Comparison of ENCODE assay signal across 13 mouse cellular contexts in genomic region chr17:26501826-26502225, GRCm38 (mm10). TPM values are rescaled to one million over a fixed set of nuclear protein-coding genes. Genes with fewer than 3 reads are reported as not detected.
A peak's percentile ranks its signal among the peaks of the same experiment; 100 is the strongest.
DNase-seq lines count a peak whose midpoint lies in the region; ATAC-seq and TF ChIP-seq lines count a peak whose summit lies in the region.
"Had no signal": no experiment of that assay in that cellular context is flagged by ENCODE, and none has a peak within 500 bp of the region (broad histone marks: within the 10 kb centered on the region; RNA-seq: fewer than 3 reads in every experiment).

No protein-coding gene starts in this region.

- peaks cover 30% of the 10 kb centered on the region for H3K4me1 ChIP-seq in kidney, adult 2 months (ENCODE audit: control insufficient read depth, insufficient read depth, low read length)
- peaks cover 44% of the 10 kb centered on the region for H3K4me1 ChIP-seq in kidney, embryonic 15.5 days
- H3K4me1 ChIP-seq in embryonic facial prominence, embryonic 10.5 days = peaks cover 49% of the 10 kb centered on the region
- peaks cover 43% of the 10 kb centered on the region for H3K4me1 ChIP-seq in midbrain, embryonic 14.5 days (ENCODE audit: control insufficient read depth, insufficient read depth, low read length)

- H3K27ac ChIP-seq in kidney, adult 2 months (ENCODE audit: insufficient read depth, low read depth, low read length) = 0 out of 2 replicates have a peak overlapping the region, but pooled peaks have one; percentile 91
- H3K27ac ChIP-seq in kidney, embryonic 15.5 days = no peak overlapping the region
- H3K27ac ChIP-seq in embryonic facial prominence, embryonic 10.5 days (replicated peaks) = peak overlapping the region; percentile 90
- peak overlapping the region; percentile 94; the same call in 1 of the 2 replicates for H3K27ac ChIP-seq in midbrain, embryonic 14.5 days (replicated peaks; ENCODE audit: low read depth, low read length)

- H3K36me3 ChIP-seq in kidney, adult 2 months (ENCODE audit: control insufficient read depth, insufficient read depth, low read length) = peaks cover 11% of the 10 kb centered on the region
- peaks cover 9% of the 10 kb centered on the region; the same call in 1 of the 2 replicates for H3K36me3 ChIP-seq in kidney, embryonic 15.5 days
- peaks cover 19% of the 10 kb centered on the region for H3K36me3 ChIP-seq in embryonic facial prominence, embryonic 10.5 days (replicated peaks)
- peaks cover 6% of the 10 kb centered on the region; the same call in 1 of the 2 replicates for H3K36me3 ChIP-seq in midbrain, embryonic 14.5 days (ENCODE audit: control insufficient read depth, insufficient read depth, low read length)

- no peak for TF ChIP-seq CTCF in kidney, adult 2 months (conservative IDR thresholded peaks at IDR 0.05; ENCODE audit: insufficient read depth, insufficient read length, low read depth, low read length)

- no peak overlapping the region for H3K4me2 ChIP-seq in kidney, embryonic 15.5 days
- H3K4me2 ChIP-seq in midbrain, embryonic 14.5 days (ENCODE audit: low read length) = no peak overlapping the region

- no peak overlapping the region for H3K9ac ChIP-seq in kidney, embryonic 15.5 days
- no peak overlapping the region for H3K9ac ChIP-seq in midbrain, embryonic 14.5 days (replicated peaks; ENCODE audit: low read length)
- H3K9ac ChIP-seq: limb, embryonic 13.5 days had no signal

- H3K4me3 ChIP-seq in kidney, adult 2 months (ENCODE audit: insufficient read depth, low read depth, low read length) = no peak overlapping the region
- no peak overlapping the region for H3K4me3 ChIP-seq in kidney, embryonic 15.5 days (replicated peaks)
- H3K4me3 ChIP-seq in embryonic facial prominence, embryonic 10.5 days = no peak overlapping the region
- no peak overlapping the region for H3K4me3 ChIP-seq in midbrain, embryonic 14.5 days (replicated peaks; ENCODE audit: low read depth, low read length)
- H3K4me3 ChIP-seq: limb, embryonic 13.5 days had no signal

- WGBS in kidney, adult 2 months = 88% methylated on average over 5 of the region's 5 CpGs
- 93% methylated on average over 5 of the region's 5 CpGs for WGBS in kidney, embryonic 15.5 days
- WGBS in embryonic facial prominence, embryonic 10.5 days = 89% methylated on average over 5 of the region's 5 CpGs
- 87% methylated on average over 5 of the region's 5 CpGs for WGBS in midbrain, embryonic 14.5 days

- no peaks in the 10 kb centered on the region for H3K9me3 ChIP-seq in kidney, embryonic 15.5 days (replicated peaks)
- no peaks in the 10 kb centered on the region for H3K9me3 ChIP-seq in embryonic facial prominence, embryonic 10.5 days
- no peaks in the 10 kb centered on the region for H3K9me3 ChIP-seq in midbrain, embryonic 14.5 days (ENCODE audit: control insufficient read depth, low read length)
- H3K9me3 ChIP-seq: limb, embryonic 13.5 days had no signal

- ATAC-seq in kidney, embryonic 15.5 days (replicated peaks; ENCODE audit: low FRiP score) = no peak
- ATAC-seq in midbrain, embryonic 14.5 days (ENCODE audit: low FRiP score, low TSS enrichment) = no peak
- ATAC-seq: Patski had no signal

- TF ChIP-seq POLR2A in kidney, adult 2 months (IDR thresholded peaks at IDR 0.05; ENCODE audit: low read depth, low read length) = no peak

- peak; percentile 47 for DNase-seq in cerebellum, adult 11-12 months
- DNase-seq in cerebellum, adult 9-10 months = no peak
- DNase-seq in kidney, adult 2 months = no peak
- no peak for DNase-seq in embryonic facial prominence, embryonic 10.5 days (ENCODE audit: low spot score)
- no peak for DNase-seq in midbrain, embryonic 14.5 days
- DNase-seq in cerebellum, postnatal 25 days = no peak
- DNase-seq in frontal cortex, postnatal 36 days (ENCODE audit: low spot score in 2 of 2) = no peak
- DNase-seq: cerebellum, postnatal 14 days; gastrocnemius, postnatal 25 days; right cerebral cortex, postnatal 4 days had no signal

- no peaks in the 10 kb centered on the region for H3K27me3 ChIP-seq in kidney, adult 2 months (replicated peaks; ENCODE audit: control insufficient read depth, insufficient read depth, low read length)
- no peaks in the 10 kb centered on the region for H3K27me3 ChIP-seq in kidney, embryonic 15.5 days
- H3K27me3 ChIP-seq in embryonic facial prominence, embryonic 10.5 days (replicated peaks; ENCODE audit: low read depth, poor library complexity, severe bottlenecking) = no peaks in the 10 kb centered on the region
- no peaks in the 10 kb centered on the region for H3K27me3 ChIP-seq in midbrain, embryonic 14.5 days (ENCODE audit: control insufficient read depth, insufficient read depth, low read length)
- H3K27me3 ChIP-seq: limb, embryonic 13.5 days; Patski had no signal

RNA-seq across cellular contexts. Expression of gene Ergic1, which starts 59.5 kb away (rescaled TPM):
- 131 and 141 TPM in 2 replicates for polyA plus RNA-seq in kidney, adult 2 months (2012; rRNA removed)
- 124 and 131 TPM in 2 replicates for polyA plus RNA-seq in kidney, embryonic 15.5 days (2015; fragmentation: Nextera tagmentation; extraction: Ambion mirVana)
- 107 and 109 TPM in 2 replicates for polyA plus RNA-seq in embryonic facial prominence, embryonic 10.5 days (2016; fragmentation: Nextera tagmentation; extraction: Ambion mirVana)
- 117 and 129 TPM in 2 replicates for polyA plus RNA-seq in midbrain, embryonic 14.5 days (2014; fragmentation: Nextera tagmentation; extraction: Ambion mirVana)
